Mouse (Mus musculus) bone marrow macrophage, adult 2 months (primary cell): ENCODE results near the gene Me1.

ENCODE experiments used
- CTCF ChIP-seq: IDR thresholded peaks from 2 replicates; pipeline ENCODE4 v1.5.1; 2012; ENCODE audit warnings: low read depth, mild to moderate bottlenecking, low read length, moderate library complexity
- POLR2A ChIP-seq: IDR thresholded peaks from 2 replicates; pipeline ENCODE4 v1.6.1; 2012; ENCODE audit warnings: mild to moderate bottlenecking, low read depth, low read length, borderline replicate concordance

- TF ChIP-seq POLR2A (no peak), CTCF (no peak)
Observed at GRCm38 (mm10) chr9:86643497-86643896, 52.3 kb downstream of the Me1 start.
